Mouse (Mus musculus): Measurements from ENCODE around the gene Trap1a. TPM values are rescaled to one million over a fixed set of nuclear protein-coding genes. Genes with fewer than 3 reads are reported as not detected.
"Not testable (repeated sequence)": the region's sequence is repeated elsewhere in the genome, so short reads cannot be mapped to it uniquely, and the experiment has no call there.

The Trap1a gene
- polyA plus RNA-seq (2016; fragmentation: Nextera tagmentation; extraction: Ambion mirVana) = 0.36 and 0.48 TPM in 2 replicates

- 86% methylated on average over 24 of the region's 24 CpGs for WGBS
- Histone ChIP-seq H3K27ac (no peak within 1 kb of the TSS), H3K36me3 (no peaks in the 10 kb centered on the region), H3K27me3 (ENCODE audit: insufficient read depth, poor library complexity, severe bottlenecking) (no peaks in the 10 kb centered on the region), H3K4me3 (no peak within 1 kb of the TSS), H3K4me1 (no peaks in the 10 kb centered on the region), H3K9me3 (no peaks in the 10 kb centered on the region)
- DNase-seq (ENCODE audit: low spot score) = no peak
Measured at GRCm38 (mm10) chrX:139333263-139333994, at the start of gene Trap1a. Gene Trap1a (plus strand): TSS chrX:139333683.

- H3K4me1 ChIP-seq = no peaks in the 10 kb centered on the region
- no peak overlapping the region for H3K27ac ChIP-seq
- H3K9me3 ChIP-seq = no peaks in the 10 kb centered on the region
- no peaks in the 10 kb centered on the region for H3K36me3 ChIP-seq
- no peak overlapping the region for H3K4me3 ChIP-seq
- WGBS = 75% methylated on average over 2 of the region's 2 CpGs
- DNase-seq (ENCODE audit: low spot score) = no peak
- no peaks in the 10 kb centered on the region for H3K27me3 ChIP-seq (ENCODE audit: insufficient read depth, poor library complexity, severe bottlenecking)
Measured at GRCm38 (mm10) chrX:139293114-139293513, 40.4 kb upstream of the Trap1a start.

GRCm38 (mm10) chrX:139295325-139295724 lies 38.2 kb upstream of the Trap1a start:
- H3K27ac ChIP-seq = no peak overlapping the region
- no peaks in the 10 kb centered on the region for H3K27me3 ChIP-seq (ENCODE audit: insufficient read depth, poor library complexity, severe bottlenecking)
- no peak for DNase-seq (ENCODE audit: low spot score)
- H3K4me3 ChIP-seq = no peak overlapping the region
- H3K4me1 ChIP-seq = no peaks in the 10 kb centered on the region
- H3K36me3 ChIP-seq = no peaks in the 10 kb centered on the region
- WGBS = 80% methylated on average over 1 of the region's 1 CpGs
- no peaks in the 10 kb centered on the region for H3K9me3 ChIP-seq

GRCm38 (mm10) chrX:139317356-139317755 lies 16.1 kb upstream of the Trap1a start:
- WGBS = 72% methylated on average over 5 of the region's 5 CpGs
- not testable (repeated sequence) for H3K4me1 ChIP-seq; DNase-seq (ENCODE audit: low spot score); H3K4me3 ChIP-seq; H3K36me3 ChIP-seq; H3K27me3 ChIP-seq (ENCODE audit: insufficient read depth, poor library complexity, severe bottlenecking); H3K27ac ChIP-seq; H3K9me3 ChIP-seq

- no peak for DNase-seq (ENCODE audit: low spot score)
- Histone ChIP-seq H3K36me3 (no peaks in the 10 kb centered on the region), H3K4me1 (no peaks in the 10 kb centered on the region), H3K9me3 (no peaks in the 10 kb centered on the region), H3K27ac (no peak overlapping the region), H3K4me3 (no peak overlapping the region), H3K27me3 (ENCODE audit: insufficient read depth, poor library complexity, severe bottlenecking) (no peaks in the 10 kb centered on the region)
- 88% methylated on average over 9 of the region's 9 CpGs for WGBS
Measured at GRCm38 (mm10) chrX:139332583-139332982, 900 bp upstream of the Trap1a start.

- H3K36me3 ChIP-seq = no peaks in the 10 kb centered on the region
- H3K4me1 ChIP-seq = no peaks in the 10 kb centered on the region
- no peak overlapping the region for H3K27ac ChIP-seq
- 79% methylated on average over 14 of the region's 14 CpGs for WGBS
- no peaks in the 10 kb centered on the region for H3K9me3 ChIP-seq
- H3K4me3 ChIP-seq = no peak overlapping the region
- no peak for DNase-seq (ENCODE audit: low spot score)
- no peaks in the 10 kb centered on the region for H3K27me3 ChIP-seq (ENCODE audit: insufficient read depth, poor library complexity, severe bottlenecking)
Measured at GRCm38 (mm10) chrX:139334504-139335418, 1.3 kb downstream of the Trap1a start.

- 59% methylated on average over 3 of the region's 3 CpGs for WGBS
- no peaks in the 10 kb centered on the region for H3K9me3 ChIP-seq
Measured at GRCm38 (mm10) chrX:139335419-139336074, 2.1 kb downstream of the Trap1a start.

GRCm38 (mm10) chrX:139339553-139339952 lies 6.1 kb downstream of the Trap1a start:
- WGBS = 91% methylated on average over 4 of the region's 4 CpGs
- no peak for DNase-seq (ENCODE audit: low spot score)
- H3K9me3 ChIP-seq = no peaks in the 10 kb centered on the region
- no peaks in the 10 kb centered on the region for H3K36me3 ChIP-seq
- no peaks in the 10 kb centered on the region for H3K4me1 ChIP-seq
- no peaks in the 10 kb centered on the region for H3K27me3 ChIP-seq (ENCODE audit: insufficient read depth, poor library complexity, severe bottlenecking)
- H3K27ac ChIP-seq = no peak overlapping the region
- no peak overlapping the region for H3K4me3 ChIP-seq

More at GRCm38 (mm10) chrX:139335419-139336074, 2.1 kb downstream of the Trap1a start:
- Histone ChIP-seq H3K27me3 (ENCODE audit: insufficient read depth, poor library complexity, severe bottlenecking) (no peaks in the 10 kb centered on the region), H3K4me3 (no peak overlapping the region), H3K36me3 (no peaks in the 10 kb centered on the region), H3K4me1 (no peaks in the 10 kb centered on the region), H3K27ac (no peak overlapping the region)
- no peak for DNase-seq (ENCODE audit: low spot score)

- no peaks in the 10 kb centered on the region for H3K27me3 ChIP-seq (ENCODE audit: insufficient read depth, poor library complexity, severe bottlenecking)
- DNase-seq (ENCODE audit: low spot score) = no peak
- 54% methylated on average over 2 of the region's 2 CpGs for whole genome bisulfite sequencing
Measured at GRCm38 (mm10) chrX:139341185-139341584, 7.7 kb downstream of the Trap1a start.

GRCm38 (mm10) chrX:139352192-139352772 lies 18.8 kb downstream of the Trap1a start:
- WGBS = 85% methylated on average over 5 of the region's 5 CpGs
- Histone ChIP-seq H3K4me1 (no peaks in the 10 kb centered on the region), H3K9me3 (no peaks in the 10 kb centered on the region), H3K27ac (no peak overlapping the region), H3K27me3 (ENCODE audit: insufficient read depth, poor library complexity, severe bottlenecking) (no peaks in the 10 kb centered on the region), H3K4me3 (no peak overlapping the region), H3K36me3 (no peaks in the 10 kb centered on the region)
- DNase-seq (ENCODE audit: low spot score) = no peak

More at GRCm38 (mm10) chrX:139341185-139341584, 7.7 kb downstream of the Trap1a start:
- Histone ChIP-seq H3K36me3 (no peaks in the 10 kb centered on the region), H3K9me3 (no peaks in the 10 kb centered on the region), H3K4me3 (no peak overlapping the region), H3K4me1 (no peaks in the 10 kb centered on the region), H3K27ac (no peak overlapping the region)

- no peaks in the 10 kb centered on the region for H3K36me3 ChIP-seq
- no peaks in the 10 kb centered on the region for H3K27me3 ChIP-seq (ENCODE audit: insufficient read depth, poor library complexity, severe bottlenecking)
- H3K4me3 ChIP-seq = no peak overlapping the region
- no peak for DNase-seq (ENCODE audit: low spot score)
- WGBS = 39% methylated on average over 7 of the region's 7 CpGs
- no peaks in the 10 kb centered on the region for H3K4me1 ChIP-seq
- H3K27ac ChIP-seq = no peak overlapping the region
- H3K9me3 ChIP-seq = no peaks in the 10 kb centered on the region
Measured at GRCm38 (mm10) chrX:139357639-139358260, 24.3 kb downstream of the Trap1a start.

GRCm38 (mm10) chrX:139358361-139358760 lies 24.9 kb downstream of the Trap1a start:
- no peak overlapping the region for H3K4me3 ChIP-seq
- no peaks in the 10 kb centered on the region for H3K4me1 ChIP-seq
- no peaks in the 10 kb centered on the region for H3K27me3 ChIP-seq (ENCODE audit: insufficient read depth, poor library complexity, severe bottlenecking)
- H3K9me3 ChIP-seq = no peaks in the 10 kb centered on the region
- WGBS = 59% methylated on average over 18 of the region's 18 CpGs
- no peak overlapping the region for H3K27ac ChIP-seq
- H3K36me3 ChIP-seq = no peaks in the 10 kb centered on the region
- no peak for DNase-seq (ENCODE audit: low spot score)

Measured in heart, embryonic 10.5 days (tissue).